Mouse (Mus musculus) liver, postnatal 0 days (tissue): Measurements from ENCODE around the gene Trf.

Experiments
- CTCF ChIP-seq: sonication (generic); IDR thresholded peaks from 2 replicates; pipeline ENCODE4 v1.5.1; 2016; ENCODE audit warnings: antibody characterized with exemption, low read depth
- EP300 ChIP-seq: IDR thresholded peaks from 2 replicates; pipeline ENCODE4 v1.6.1; 2016; ENCODE audit warnings: antibody characterized with exemption, low read depth, mild to moderate bottlenecking

DNA sequence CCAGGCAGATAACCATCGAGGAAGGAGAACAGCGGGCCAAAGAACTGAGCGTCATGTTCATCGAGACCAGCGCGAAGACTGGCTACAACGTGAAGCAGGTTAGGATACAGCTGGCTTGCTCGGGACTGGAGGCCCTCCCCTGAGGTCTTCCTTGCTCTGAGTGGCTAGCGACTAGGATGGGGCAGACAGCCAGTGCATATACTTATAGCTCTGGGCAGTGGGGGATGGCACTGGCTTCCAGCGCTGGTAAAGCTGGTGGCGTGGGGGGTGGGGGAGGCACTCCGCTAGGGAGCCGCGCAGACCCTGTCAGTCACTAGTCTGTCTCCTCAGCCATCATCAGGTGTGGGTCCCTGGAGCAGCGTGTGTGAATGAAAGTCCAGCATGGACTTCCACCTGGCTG is 66.4 kb downstream of the Trf start:
- TF ChIP-seq CTCF (no peak), EP300 (no peak)
